Mouse (Mus musculus): ENCODE results near the gene Lmnb2.

Gene Lmnb2

DNA sequence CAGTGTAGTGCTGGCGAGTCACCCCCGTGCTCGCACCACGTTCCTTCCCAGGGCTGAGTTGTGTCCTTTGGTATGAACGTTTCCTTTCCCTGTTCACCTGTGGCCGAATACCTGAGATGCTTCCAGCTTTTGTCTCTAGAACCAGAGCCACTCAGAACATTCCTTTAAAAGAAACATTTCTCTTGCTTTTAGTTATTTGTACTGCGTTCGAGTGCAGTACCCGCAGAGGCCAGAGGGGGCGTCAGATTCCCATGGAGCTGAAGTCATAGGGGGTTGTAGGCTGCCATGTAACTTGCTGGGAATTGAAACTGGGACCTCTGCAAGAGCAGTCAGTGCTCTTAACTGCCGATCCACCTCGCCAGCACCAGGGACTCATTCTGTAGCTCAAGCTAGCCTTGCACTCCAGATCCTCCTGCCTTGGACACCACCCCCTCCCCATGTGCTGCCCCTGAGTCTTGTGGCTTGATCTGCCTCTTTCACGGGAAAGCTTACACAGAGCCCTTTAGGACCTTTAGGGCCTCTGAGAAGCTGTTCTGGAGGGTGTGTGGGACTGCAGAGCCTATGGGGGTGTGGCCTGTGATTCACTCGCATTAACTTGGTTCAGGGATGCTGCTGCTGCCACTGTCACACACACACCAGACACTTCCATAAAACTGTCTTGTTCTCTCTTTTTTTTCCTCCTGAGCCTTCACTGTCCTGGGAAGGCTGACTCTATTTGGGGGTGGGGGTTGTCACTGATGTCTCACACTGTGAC lies 28.8 kb upstream of the Lmnb2 start:
- no peak for DNase-seq (ENCODE audit: low spot score in 2 of 2)

DNA sequence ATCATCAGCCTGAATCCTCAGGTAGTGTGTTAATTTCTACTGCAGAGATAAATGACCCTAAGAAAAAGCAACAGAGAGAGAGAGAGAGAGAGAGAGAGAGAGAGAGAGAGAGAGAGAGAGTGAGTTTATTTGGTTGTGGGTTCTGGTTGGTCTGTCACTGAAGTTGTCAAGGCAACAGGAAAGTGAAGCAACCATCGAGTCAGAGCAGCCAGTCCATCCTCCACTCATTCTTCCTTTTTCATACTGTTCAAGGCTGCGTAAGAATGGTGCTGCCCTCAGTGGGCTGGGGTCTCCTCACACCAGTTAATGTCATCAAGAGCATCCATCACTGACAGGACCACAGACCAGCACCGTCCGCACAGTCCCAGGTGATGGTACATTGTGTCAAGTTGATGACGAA lies 26.2 kb upstream of the Lmnb2 start:
- no peak for DNase-seq (ENCODE audit: low spot score in 2 of 2)

DNA sequence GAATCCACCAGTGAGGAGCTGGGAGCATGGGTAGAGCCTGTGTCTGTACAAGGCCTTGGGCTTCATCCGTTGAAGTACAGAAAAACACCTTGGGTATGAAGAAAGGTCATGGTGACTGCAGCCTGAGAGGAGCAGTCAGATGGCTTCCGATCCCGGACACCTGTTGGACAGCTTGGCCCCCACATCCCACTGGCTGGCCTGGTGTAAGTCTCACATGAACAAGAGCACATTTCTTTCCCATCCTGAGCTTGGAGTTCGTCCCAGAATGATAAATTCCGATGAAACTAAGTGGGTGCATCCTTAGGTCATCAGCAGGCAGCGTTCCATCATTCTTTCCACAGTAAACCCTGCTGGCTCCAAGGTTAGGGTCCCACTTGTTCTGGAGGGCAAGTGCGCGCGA lies 25.7 kb upstream of the Lmnb2 start:
- no peak for DNase-seq (ENCODE audit: low spot score in 2 of 2)

DNA sequence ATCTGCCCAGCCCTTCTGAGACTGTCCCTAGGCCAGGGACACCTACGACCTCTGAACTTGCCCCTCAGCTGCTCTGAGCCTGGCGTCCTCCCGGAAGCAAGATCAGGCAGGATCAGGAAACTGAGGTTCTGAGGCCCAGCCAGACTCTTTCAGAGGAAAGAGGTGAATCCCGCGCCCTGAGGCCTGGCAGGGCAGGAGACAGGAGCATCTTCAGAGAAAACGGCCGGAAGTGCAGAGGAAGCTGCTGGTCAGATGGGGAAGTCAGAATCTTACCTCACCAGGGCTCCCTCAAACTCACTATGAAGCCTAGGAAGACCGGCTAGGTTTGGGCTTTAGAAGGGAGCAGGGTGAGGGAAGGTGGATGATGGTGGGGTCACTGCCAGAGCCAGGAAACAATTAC lies 24.9 kb upstream of the Lmnb2 start:
- DNase-seq (ENCODE audit: low spot score in 2 of 2) = no peak

DNA sequence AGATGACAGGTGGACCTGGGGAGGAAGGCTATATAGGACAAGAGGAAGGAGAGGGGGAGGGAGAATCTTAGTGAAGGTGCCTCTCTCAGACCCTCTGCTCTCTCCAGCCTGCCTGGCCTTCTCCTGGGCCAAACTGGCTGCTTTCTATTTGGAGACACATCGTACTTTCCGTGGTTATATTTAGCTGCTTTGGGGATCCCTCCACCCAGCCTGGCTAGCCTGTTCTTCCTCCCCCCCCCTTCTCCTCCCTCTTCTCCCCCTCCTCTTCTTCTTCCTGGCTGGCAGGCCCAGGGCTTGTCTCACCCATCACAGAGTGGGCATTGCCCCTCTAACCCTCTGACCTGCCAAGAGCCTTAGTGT lies 22.9 kb upstream of the Lmnb2 start:
- no peak for DNase-seq (ENCODE audit: low spot score in 2 of 2)

DNA sequence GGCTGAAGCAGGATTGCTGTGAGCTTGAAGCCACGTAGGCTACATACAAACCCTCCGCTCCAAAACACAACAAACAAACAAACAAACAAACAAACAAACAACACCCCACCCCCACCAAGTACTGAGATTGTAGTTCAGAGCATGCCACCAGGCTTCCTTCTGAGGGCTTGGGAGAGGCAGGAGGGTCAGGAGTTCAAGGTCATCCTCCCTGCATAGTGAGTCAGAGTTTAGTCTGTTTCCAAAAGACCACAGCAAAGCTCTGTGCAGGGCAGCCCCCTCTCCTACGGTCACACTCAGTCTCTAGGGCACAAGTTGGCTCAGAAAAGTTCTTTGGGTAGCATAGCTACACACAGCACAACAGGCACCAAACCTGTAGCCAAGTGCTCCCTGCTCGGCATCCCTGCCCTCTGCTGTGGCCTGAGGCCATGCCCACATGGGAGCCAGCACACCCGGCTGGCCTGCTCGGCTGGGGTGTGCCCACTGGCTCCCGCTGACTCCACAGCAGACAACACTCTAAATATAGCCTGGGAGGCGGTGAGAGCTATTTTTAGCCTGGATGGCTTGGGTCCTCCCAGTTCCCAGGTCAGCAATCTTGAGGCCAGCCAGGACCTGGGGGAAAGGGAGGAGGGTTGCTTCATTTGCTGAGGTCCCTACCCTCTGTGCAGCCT lies 22.4 kb upstream of the Lmnb2 start:
- DNase-seq (ENCODE audit: low spot score in 2 of 2) = no peak

DNA sequence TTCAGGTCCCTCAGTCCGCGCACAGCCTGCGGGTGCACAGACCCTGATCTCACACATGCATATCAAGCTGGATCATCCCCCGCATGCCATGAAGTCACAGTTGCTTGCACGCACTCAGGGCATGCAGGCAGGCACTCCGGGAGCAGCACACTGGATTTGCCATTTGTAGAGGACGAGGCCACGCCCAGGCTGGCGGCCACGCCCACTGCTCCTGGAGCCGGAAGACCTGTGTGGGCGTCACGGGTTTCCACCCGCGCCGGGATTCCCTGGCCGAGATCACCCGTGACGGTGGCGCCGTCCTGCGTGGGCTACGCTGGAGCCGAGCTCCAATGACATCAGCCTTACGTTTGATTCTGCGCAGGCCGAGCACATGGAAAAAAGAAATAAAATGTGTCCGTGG lies 21.6 kb upstream of the Lmnb2 start:
- peak; percentile 79 to 85 for DNase-seq (ENCODE audit: low spot score in 2 of 2)

DNA sequence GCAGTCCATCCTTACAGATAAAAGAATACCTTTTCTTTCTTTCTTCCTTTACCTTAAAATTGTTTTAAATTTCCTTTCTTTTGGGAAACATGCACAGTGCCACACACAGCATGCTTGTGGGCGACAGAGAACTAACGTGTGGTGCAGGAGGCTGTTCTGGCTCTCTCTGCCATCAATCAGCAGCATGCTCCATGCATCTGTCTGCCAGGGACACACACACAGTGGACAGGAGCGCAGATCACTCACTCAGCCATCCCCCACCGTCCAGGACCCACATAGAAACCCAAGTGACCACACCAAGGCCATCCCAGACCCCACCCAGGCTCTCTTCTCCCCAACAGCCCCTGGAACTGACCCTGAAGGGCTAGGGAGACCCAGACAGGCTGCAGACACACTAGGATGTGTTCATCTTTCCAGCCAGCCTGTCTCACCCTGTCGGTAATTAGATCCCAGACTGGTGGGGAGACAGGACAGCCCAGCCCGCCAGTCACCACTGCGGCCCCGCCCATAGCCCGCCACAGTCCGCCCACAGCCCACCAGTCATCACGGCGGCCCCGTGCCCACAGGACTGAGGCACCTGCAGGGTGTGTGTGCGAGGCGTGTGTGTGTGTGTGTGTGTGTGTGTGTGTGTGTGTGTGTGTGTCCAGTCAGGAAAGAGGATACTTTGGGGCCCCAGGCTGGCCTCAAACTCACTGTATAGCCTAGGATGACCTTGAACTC lies 20.9 kb upstream of the Lmnb2 start:
- no peak for DNase-seq (ENCODE audit: low spot score in 2 of 2)

DNA sequence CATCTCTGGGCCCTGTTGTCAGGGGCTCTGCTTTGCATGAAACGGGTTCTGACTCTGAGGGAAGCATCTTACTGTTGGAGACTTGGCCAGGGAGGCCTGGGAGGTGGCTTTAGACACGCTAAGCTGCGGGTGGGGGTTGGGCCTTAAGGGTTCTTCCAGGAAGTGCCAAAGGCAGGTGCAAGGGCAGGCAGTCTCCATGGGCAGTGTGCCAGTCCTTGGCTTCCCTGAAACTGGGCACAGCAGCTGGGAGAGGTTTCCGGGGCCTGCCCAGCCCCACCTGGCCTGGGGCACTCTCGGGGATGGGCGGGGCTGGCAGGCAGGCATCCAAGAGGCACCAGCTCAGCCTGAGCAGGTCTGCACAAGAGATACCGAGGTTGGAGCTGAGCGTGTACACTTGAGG lies 19.6 kb upstream of the Lmnb2 start:
- DNase-seq (ENCODE audit: low spot score in 2 of 2) = peak; percentile 64 to 81

DNA sequence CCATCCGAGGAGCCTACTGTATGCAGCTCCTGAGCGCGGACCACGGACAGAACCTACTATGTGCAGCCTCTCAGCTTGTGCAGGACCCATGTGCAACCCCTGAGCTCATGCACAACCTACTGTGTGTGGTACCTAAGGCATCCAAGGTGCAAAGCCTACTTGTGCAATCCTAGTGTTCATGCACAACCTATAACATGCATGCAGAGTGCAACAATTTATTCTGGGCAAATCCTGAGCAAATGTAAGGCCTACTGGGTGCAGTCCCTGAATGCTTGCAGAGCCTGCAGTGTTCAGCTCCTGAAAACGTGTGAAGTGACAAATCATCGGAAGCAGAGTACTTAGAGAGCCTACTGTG lies 18.7 kb upstream of the Lmnb2 start:
- DNase-seq (ENCODE audit: low spot score in 2 of 2) = no peak

DNA sequence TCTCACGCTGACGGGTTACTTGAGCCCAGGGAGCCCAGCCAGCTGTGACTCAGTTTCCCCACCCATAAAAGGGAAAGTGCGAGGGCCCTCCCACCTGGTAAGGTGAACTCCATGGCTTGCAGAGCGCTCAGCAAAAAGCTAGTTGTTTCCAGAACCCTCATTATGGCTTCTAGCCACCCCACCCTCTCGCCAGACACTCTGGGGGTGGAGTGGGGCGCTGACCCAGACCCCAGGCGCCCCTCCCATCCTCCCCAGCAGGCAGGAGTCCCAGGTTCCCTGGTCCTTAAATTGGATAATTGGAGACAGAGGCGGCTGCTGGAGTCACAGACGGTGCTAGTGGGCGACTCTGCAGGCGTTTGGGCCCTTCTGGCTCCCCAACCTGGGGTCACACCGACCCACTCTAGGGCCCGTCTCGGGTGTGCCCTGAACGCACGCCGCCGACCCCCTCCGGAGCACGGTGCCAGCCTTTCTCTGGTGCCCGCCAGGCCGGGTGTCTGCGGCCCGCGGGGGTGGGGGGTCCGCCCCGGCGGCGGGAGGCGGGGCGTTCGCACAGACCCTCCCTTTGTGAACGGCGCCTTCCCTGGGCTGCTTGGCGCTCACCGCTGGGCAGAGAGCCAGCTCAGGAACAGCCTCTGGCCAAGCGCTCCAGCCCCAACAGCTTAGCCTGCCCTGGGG lies 18.2 kb upstream of the Lmnb2 start:
- peak; percentile 74 to 81 for DNase-seq (ENCODE audit: low spot score in 2 of 2)

DNA sequence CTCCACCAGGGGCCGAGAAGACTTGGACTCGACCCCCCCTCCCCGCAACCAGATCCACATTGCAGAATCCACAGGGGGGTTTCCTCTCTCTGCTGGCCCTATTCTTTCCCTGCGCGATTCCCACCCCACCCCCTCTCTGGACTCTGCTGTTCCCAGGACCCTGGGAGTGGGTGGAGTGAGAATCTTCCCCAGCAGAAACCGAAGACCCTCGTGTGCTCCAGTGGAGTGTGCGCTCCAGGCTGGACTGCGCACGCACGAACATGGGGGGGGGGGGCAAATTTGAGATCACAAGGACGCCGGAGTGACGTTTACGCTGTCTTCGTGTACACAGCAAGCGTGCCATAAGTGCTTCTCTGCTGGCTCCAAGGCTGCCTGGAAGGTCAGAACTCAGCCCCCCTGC lies 17.7 kb upstream of the Lmnb2 start:
- DNase-seq (ENCODE audit: low spot score in 2 of 2) = no peak

DNA sequence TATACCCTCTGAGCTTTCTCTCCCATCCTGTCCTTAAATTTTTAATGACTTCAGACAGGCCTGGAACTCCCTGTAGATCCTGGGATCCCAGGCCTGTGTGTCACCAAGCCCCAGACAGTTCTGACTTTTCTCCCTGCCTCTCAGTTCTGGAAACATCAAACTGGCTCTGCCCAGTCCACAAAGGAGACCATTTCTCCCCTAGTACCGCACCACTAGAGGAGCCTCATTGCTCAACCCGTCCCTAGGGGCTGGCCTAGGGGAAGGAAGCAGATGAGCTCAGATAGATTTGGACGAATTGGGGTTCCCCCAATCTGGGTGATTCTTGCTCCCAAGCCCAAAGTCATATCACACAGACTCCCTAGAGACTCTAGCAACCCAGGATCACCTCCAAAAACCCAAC lies 17.2 kb upstream of the Lmnb2 start:
- DNase-seq (ENCODE audit: low spot score in 2 of 2) = no peak

DNA sequence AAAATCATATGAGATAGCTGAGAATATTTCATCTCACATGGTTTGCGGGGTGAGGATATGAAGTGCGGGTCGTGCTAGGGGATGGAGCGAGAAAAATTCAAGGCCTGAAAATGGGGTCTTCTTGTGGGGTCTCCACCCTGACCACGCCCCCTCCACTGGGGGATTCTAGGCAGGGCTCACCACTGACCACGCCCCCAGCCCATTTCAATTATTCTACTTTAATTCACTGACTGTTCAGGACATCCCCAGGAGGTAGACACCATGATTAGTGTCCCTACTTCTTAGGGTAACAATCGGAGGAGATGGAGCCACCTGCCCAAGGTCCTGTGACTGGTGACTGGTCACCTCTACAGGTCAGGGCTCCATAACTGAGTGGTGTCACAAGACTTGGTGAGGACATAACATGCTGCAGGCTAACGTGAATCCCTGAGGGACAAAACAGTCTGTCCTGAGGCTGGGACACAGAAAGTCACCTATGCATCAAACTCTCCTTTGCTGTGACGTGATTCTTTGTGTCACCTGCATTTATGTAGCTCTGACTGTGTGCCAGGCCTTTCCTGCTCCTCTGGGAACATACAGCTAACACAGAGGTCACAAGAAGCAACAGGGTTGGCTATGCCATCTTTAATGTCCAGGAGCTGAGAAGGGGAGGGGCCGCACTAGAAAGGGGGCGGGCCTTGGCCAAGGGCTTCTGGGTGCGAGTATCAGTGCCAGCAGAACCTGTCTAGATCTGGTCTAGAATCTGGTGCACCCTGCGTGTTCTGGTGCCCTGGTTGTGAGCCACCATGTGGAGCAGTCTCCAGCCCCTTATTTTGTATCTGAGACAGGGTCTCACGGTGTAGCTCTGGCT lies 16.3 kb upstream of the Lmnb2 start:
- DNase-seq (ENCODE audit: low spot score in 2 of 2) = no peak

DNA sequence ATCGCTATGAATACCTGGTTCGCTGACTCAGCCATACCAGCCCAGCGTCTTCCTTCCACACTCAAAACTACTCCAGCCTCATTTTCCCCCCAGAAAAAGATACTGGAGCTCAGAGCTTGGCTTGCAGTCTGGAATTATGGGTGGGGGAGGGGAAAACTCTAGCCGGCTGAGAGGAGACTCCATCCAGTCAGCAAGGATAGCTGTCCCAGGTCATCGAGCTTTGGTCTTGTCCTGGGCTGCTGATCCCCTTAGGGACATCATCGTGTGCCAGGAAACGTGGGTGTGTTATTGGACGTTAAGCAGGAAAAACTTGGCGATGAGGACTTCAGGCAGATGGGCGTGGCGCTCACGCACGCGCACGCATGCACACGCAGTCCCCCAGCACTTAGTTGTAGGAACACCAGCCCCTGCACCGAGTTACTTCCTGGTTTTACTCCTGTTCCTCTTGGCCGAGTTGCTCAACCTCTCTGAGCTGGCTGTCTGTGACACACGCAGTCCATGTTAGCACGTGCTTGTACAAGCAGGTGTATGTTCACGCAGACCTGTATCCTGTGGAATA lies 15.5 kb upstream of the Lmnb2 start:
- no peak for DNase-seq (ENCODE audit: low spot score in 2 of 2)

DNA sequence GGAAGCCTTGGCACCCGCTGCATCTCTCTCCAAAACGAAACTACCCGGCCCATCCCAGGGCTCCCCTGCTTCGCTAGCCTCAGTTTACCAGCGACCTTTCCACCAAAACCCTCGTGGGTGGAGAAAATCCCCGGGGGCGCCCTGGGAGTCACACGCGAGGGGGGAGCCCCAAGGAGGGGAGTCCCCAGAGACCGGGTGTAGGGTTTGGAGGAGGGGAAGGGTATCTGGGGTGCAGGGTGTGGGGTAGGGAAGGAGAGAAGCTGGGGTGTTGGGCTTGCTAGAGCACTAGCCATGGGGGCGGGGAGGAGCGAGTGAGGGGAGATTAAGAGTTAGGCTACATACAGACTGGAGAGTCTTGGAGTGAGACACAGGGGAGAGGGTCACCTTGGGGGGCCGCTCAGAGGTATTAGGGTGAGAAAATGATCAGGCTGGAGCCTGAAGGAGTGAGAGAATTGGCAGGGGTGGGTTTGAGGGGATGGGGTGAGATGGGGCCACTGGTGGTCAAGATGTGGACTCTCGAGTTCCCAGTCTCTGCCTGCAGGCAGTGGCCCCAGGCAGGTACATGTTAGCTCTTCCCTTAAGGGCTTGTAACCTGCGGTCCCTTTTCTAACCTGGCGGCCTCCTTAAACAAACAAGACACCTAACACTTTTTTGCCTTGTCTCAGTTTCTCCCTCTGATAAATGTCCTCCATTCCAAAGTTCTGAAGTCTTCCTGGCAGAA lies 14.8 kb upstream of the Lmnb2 start:
- no peak for DNase-seq (ENCODE audit: low spot score in 2 of 2)

DNA sequence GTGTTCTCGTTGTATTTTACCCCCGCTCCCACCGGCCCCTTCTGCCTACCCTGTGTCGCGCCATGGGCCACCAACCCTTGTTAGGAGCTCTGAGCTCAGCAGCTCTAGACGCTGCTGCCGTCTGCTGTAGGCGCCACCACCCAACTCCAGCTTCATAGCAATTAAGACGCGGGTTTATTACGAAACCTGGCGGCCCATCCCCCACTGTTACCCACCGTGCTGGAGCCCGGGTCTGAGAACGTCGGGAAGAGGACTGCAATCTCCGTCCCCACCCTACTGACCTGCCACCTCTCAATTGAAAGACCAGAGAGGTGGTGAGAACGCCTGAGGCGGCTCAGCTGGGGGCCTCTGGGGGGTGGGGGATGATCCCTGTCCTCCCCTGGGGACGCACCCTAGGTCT lies 14.2 kb upstream of the Lmnb2 start:
- DNase-seq (ENCODE audit: low spot score in 2 of 2) = no peak

DNA sequence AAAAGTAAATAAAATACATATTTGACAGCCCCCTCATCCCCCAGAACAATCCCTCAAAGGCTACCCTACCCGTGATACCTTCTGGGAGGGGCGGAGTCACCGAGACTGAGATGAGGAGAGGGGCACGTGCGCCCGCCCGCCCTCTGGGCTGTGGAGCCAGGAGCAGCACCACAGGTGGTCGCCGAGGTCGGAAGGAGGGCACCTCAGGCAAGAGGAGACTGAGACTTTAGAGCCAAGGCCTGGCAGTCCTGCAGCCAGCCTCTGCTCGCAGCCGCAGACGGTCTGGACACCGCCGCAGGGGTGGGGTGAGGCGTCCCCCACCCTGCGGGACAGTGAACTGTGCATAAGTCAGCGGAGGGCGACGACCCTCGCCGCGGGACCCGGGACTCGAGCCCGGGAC lies 13.7 kb upstream of the Lmnb2 start:
- no peak for DNase-seq (ENCODE audit: low spot score in 2 of 2)

DNA sequence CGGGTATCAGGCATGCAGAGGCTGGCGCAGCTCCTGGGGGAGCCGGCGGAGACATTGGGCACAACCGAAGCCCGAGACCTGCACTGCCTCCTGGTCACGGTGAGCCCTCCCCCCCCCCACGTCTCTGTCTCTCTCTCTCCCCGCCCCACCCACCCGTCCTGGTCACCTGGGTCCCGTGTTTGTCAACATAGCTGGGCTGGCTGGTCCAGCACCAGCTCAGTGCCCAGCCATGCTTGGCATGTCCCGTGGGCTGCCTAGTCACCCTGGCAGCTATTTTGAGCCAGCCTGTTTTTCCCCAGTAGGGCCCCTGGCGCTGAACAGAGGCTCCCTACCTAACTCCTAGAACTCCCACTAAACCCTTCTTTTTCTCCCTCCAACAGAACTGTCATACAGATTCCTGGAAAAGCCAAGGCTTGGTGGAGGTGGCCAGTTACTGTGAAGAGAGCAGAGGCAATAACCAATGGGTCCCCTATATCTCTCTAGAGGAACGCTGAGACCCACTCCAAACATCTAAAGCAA lies 13.2 kb upstream of the Lmnb2 start:
- DNase-seq (ENCODE audit: low spot score in 2 of 2) = no peak

DNA sequence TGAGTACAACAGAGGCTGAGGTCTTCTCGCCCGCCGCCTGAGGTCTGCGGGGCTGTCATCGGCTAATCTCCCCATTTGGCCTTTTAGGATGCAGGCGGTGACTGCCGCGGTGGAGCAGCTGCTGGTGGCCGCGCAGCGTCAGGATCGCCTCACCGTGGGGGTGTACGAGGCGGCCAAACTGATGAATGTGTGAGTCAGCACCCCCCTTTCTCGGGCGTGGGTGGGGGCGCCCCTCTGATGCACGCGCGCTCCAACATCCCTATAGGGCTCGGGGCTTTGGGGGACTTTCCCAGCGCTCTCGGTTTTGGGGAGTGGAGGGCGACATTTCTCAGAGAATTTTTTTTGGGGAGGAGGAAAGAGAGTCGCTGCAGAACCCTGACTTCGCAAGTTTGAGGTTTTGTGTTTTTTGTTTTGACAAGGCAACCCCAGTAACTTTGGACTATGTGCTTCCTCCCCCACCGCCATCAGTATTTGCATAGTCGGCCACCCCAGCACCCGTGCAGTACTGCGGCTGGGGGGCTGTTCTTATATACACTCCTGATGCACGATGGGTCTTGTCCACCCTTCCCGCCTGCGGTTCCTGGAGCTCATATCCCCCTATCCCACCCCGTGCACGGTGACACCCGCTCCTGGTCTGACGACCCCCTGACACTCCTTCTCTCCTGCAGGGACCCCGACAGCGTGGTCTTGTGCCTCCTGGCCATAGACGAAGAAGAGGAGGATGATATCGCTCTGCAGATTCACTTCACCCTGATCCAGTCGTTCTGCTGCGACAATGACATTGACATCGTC lies 12.5 kb upstream of the Lmnb2 start:
- no peak for DNase-seq (ENCODE audit: low spot score in 2 of 2)
